Mouse (Mus musculus) midbrain, postnatal 0 days (tissue): ENCODE measurements at regions not wholly inside any gene's neighbourhood (a gene's known extent, or its start where the extent isn't known, plus 50 kb on each side); places are given as distances from the start of the nearest gene placed in this dataset.

Source experiments
- ATAC-seq: fragments of 200-750 bp; cut with Nextera tagmentation; 2 replicates; pipeline ENCODE4 v1.8.0; 2017; ENCODE audit warnings: moderate number of reproducible peaks, mild to moderate bottlenecking, moderate TSS enrichment, moderate library complexity; ENCODE audit not compliant: low FRiP score
- DNase-seq: peaks from one replicate; pipeline ENCODE4 v3.0.0-alpha.2; 2015; ENCODE audit warnings: low spot score
- H3K27ac ChIP-seq: fragments of 300-500 bp; sonication (generic); 2 replicates; pipeline ENCODE4 v1.5.1; 2014; ENCODE audit warnings: low read depth, mild to moderate bottlenecking, low read length, mixed read lengths
- H3K27me3 ChIP-seq: fragments of 300-500 bp; sonication (generic); 2 replicates; pipeline ENCODE4 v1.6.1; 2014; ENCODE audit warnings: low read length, control low read depth, mixed read lengths; ENCODE audit not compliant: insufficient read depth
- H3K36me3 ChIP-seq: fragments of 300-500 bp; sonication (generic); 2 replicates; pipeline ENCODE4 v1.6.1; 2014; ENCODE audit warnings: low read length, control low read depth, mixed read lengths; ENCODE audit not compliant: insufficient read depth
- H3K4me1 ChIP-seq: fragments of 300-500 bp; sonication (generic); 2 replicates; pipeline ENCODE4 v1.6.1; 2014; ENCODE audit warnings: mild to moderate bottlenecking, control low read depth, antibody characterized with exemption, low read length, mixed read lengths; ENCODE audit not compliant: insufficient read depth
- H3K4me2 ChIP-seq: fragments of 300-500 bp; sonication (generic); 2 replicates; pipeline ENCODE4 v1.6.1; 2014; ENCODE audit warnings: low read depth, mild to moderate bottlenecking, low read length, mixed read lengths; ENCODE audit not compliant: poor library complexity, severe bottlenecking
- H3K4me3 ChIP-seq: fragments of 300-500 bp; sonication (generic); 2 replicates; pipeline ENCODE4 v1.5.1; 2014; ENCODE audit warnings: low read depth, mild to moderate bottlenecking, low read length, moderate library complexity
- H3K9ac ChIP-seq: fragments of 300-500 bp; sonication (generic); replicated peaks from 2 replicates; pipeline ENCODE4 v1.6.1; 2014; ENCODE audit warnings: mild to moderate bottlenecking, low read length, moderate library complexity, mixed read lengths; ENCODE audit not compliant: poor library complexity, severe bottlenecking
- H3K9me3 ChIP-seq: fragments of 300-500 bp; sonication (generic); 2 replicates; pipeline ENCODE4 v1.6.1; 2016; ENCODE audit warnings: low read length, control low read depth
- CTCF ChIP-seq: IDR thresholded peaks from 2 replicates; pipeline ENCODE4 v1.5.1; 2016; ENCODE audit warnings: antibody characterized with exemption, mild to moderate bottlenecking
- WGBS: fragments of 180-500 bp; shearing (Covaris S2); extraction: QIAGEN DNeasy Blood & Tissue Kit; methylation state at CpG from one replicate; pipeline ENCODE4 v1.1.7; 2014; 5-methylcytosine and 5-hydroxymethylcytosine counted together

DNA sequence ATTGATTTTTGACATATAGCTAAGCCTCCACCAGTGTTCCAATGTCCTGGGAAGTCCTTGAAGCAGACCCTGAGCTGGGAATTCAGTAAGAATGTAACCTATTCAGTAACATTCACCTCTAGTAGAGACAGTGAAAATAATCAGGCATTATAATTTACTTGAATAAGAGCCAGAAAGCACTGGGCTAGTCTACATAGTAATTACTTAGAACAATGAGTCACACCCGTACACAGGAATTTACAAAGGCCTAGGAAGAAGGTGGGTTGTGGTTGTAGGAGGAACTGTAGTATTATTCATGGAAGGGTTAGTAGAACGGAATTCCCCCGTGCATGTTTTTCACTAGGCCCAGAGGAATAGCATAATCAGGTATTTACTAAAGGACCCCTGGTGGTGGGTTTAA lies 106.3 kb upstream of the Ddhd1 start:
- no peak for ATAC-seq
- 54% methylated on average over 3 of the region's 3 CpGs for WGBS
- DNase-seq: no peak
- H3K4me2 ChIP-seq: no peak overlapping the region
- no peaks in the 10 kb centered on the region for H3K27me3 ChIP-seq
- H3K27ac ChIP-seq: no peak overlapping the region
- no peaks in the 10 kb centered on the region for H3K4me1 ChIP-seq
- H3K4me3 ChIP-seq: no peak overlapping the region
- H3K9ac ChIP-seq: no peak overlapping the region
- H3K9me3 ChIP-seq: no peaks in the 10 kb centered on the region
- no peak for TF ChIP-seq CTCF
- no peaks in the 10 kb centered on the region for H3K36me3 ChIP-seq

GRCm38 (mm10) chr14:45766582-45766981 lies 108.6 kb upstream of the Ddhd1 start:
- DNase-seq (no peak), ATAC-seq (peak; percentile 38; the same call in 1 of the 2 replicates)

GRCm38 (mm10) chr14:45772665-45773277 lies 114.8 kb upstream of the Ddhd1 start:
- DNase-seq (peak; percentile 81), ATAC-seq (peak; percentile 78; the same call in 1 of the 2 replicates)
- Histone ChIP-seq H3K9me3 (no peaks in the 10 kb centered on the region), H3K4me1 (no peaks in the 10 kb centered on the region), H3K4me3 (peak overlapping the region; percentile 9; the same call in 1 of the 2 replicates), H3K9ac (no peak overlapping the region), H3K27ac (no peak overlapping the region), H3K4me2 (peak overlapping the region; percentile 43), H3K36me3 (no peaks in the 10 kb centered on the region), H3K27me3 (no peaks in the 10 kb centered on the region)
- 19% methylated on average over 19 of the region's 19 CpGs for WGBS
- TF ChIP-seq CTCF: peak; percentile 98

More at GRCm38 (mm10) chr14:45766582-45766981, 108.6 kb upstream of the Ddhd1 start:
- no peaks in the 10 kb centered on the region for H3K4me1 ChIP-seq
- H3K9me3 ChIP-seq: no peaks in the 10 kb centered on the region
- no peak overlapping the region for H3K27ac ChIP-seq
- WGBS: 96% methylated on average over 1 of the region's 1 CpGs
- H3K9ac ChIP-seq: no peak overlapping the region
- H3K4me3 ChIP-seq: no peak overlapping the region
- no peak for TF ChIP-seq CTCF
- no peaks in the 10 kb centered on the region for H3K36me3 ChIP-seq
- H3K4me2 ChIP-seq: no peak overlapping the region
- H3K27me3 ChIP-seq: no peaks in the 10 kb centered on the region

DNA sequence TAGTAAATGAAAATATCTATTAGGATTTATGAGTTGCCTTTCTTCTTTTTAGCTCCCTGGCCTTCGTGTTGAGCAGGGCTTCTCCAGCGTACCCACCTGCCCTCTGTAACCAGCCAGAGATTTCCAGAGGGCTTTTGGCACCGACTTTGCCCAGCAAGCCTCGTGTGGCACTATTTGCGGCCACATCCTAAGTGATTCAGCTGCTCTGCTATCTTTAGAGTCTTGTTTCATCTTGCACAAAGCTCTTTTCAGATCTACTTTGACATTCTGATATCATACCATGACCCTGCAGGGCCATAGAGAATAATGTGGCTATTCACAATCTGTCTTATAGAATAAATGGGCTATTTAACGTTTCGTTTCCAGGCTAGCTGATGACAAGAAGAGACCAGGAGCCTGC lies 115.4 kb upstream of the Ddhd1 start:
- no peak for ATAC-seq

GRCm38 (mm10) chr14:45781850-45782249 lies 123.9 kb upstream of the Ddhd1 start:
- H3K36me3 ChIP-seq: no peaks in the 10 kb centered on the region
- TF ChIP-seq CTCF: no peak
- H3K27ac ChIP-seq: no peak overlapping the region
- H3K4me3 ChIP-seq: no peak overlapping the region
- no peak overlapping the region for H3K4me2 ChIP-seq
- H3K27me3 ChIP-seq: no peaks in the 10 kb centered on the region
- no peak for ATAC-seq
- H3K9me3 ChIP-seq: no peaks in the 10 kb centered on the region
- no peak for DNase-seq
- H3K9ac ChIP-seq: no peak overlapping the region
- no peaks in the 10 kb centered on the region for H3K4me1 ChIP-seq
- WGBS: 89% methylated on average over 6 of the region's 6 CpGs

More for the DNA sequence above, 115.4 kb upstream of the Ddhd1 start:
- DNase-seq: peak; percentile 2
- Histone ChIP-seq H3K4me2 (no peak overlapping the region), H3K27me3 (no peaks in the 10 kb centered on the region), H3K9ac (no peak overlapping the region), H3K9me3 (no peaks in the 10 kb centered on the region), H3K4me1 (no peaks in the 10 kb centered on the region), H3K4me3 (no peak overlapping the region), H3K27ac (no peak overlapping the region), H3K36me3 (no peaks in the 10 kb centered on the region)
- no peak for TF ChIP-seq CTCF
- 52% methylated on average over 7 of the region's 7 CpGs for WGBS

GRCm38 (mm10) chr14:45794980-45795379 lies 137.0 kb upstream of the Ddhd1 start:
- Histone ChIP-seq H3K4me3 (no peak overlapping the region), H3K9me3 (no peaks in the 10 kb centered on the region), H3K4me2 (no peak overlapping the region), H3K9ac (no peak overlapping the region), H3K27me3 (no peaks in the 10 kb centered on the region), H3K27ac (no peak overlapping the region), H3K4me1 (no peaks in the 10 kb centered on the region), H3K36me3 (no peaks in the 10 kb centered on the region)
- no peak for TF ChIP-seq CTCF
- DNase-seq: no peak
- WGBS: 90% methylated on average over 1 of the region's 1 CpGs
- ATAC-seq: no peak
